Mouse (Mus musculus) neural tube, embryonic 12.5 days (tissue): Measurements from ENCODE around the gene Wscd2. TPM values are rescaled to one million over a fixed set of nuclear protein-coding genes. Genes with fewer than 3 reads are reported as not detected.

Experiments used
- ATAC-seq: fragments of 200-750 bp; cut with Nextera tagmentation; 2 replicates; pipeline ENCODE4 v1.8.0; 2017; ENCODE audit warnings: low read depth, mild to moderate bottlenecking, moderate TSS enrichment, moderate library complexity; ENCODE audit not compliant: low FRiP score
- H3K27ac ChIP-seq: fragments of 300-500 bp; sonication (generic); 2 replicates; pipeline ENCODE4 v1.5.1; 2016
- H3K27me3 ChIP-seq: fragments of 300-500 bp; sonication (generic); replicated peaks from 2 replicates; pipeline ENCODE4 v1.6.1; 2016; ENCODE audit warnings: mild to moderate bottlenecking
- H3K36me3 ChIP-seq: fragments of 300-500 bp; sonication (generic); 2 replicates; pipeline ENCODE4 v1.6.1; 2016; ENCODE audit warnings: mild to moderate bottlenecking
- H3K4me1 ChIP-seq: fragments of 300-500 bp; sonication (generic); 2 replicates; pipeline ENCODE4 v1.6.1; 2016
- H3K4me2 ChIP-seq: fragments of 300-500 bp; sonication (generic); replicated peaks from 2 replicates; pipeline ENCODE4 v1.6.1; 2016; ENCODE audit warnings: mild to moderate bottlenecking
- H3K4me3 ChIP-seq: fragments of 300-500 bp; sonication (generic); 2 replicates; pipeline ENCODE4 v1.5.1; 2016
- H3K9ac ChIP-seq: fragments of 300-500 bp; sonication (generic); 2 replicates; pipeline ENCODE4 v1.6.1; 2016; ENCODE audit warnings: mild to moderate bottlenecking
- H3K9me3 ChIP-seq: fragments of 300-500 bp; sonication (generic); 2 replicates; pipeline ENCODE4 v1.6.1; 2016; ENCODE audit warnings: mild to moderate bottlenecking
- WGBS: fragments of 180-500 bp; shearing (Covaris S2); methylation state at CpG from one replicate; pipeline ENCODE4 v1.1.7; 2016; 5-methylcytosine and 5-hydroxymethylcytosine counted together
- polyA plus RNA-seq: library from polyadenylated mRNA; unstranded; fragments of >200 nt; fragmentation: Nextera tagmentation; extraction: Ambion mirVana; gene quantifications from 2 replicates; pipeline ENCODE4 v1.2.1, GENCODE M21; 2016

Gene Wscd2
- polyA plus RNA-seq, 1 experiment from 2014 or later: 16.5 TPM

- Histone ChIP-seq H3K4me2 (0 out of 2 replicates have a peak overlapping the region, but pooled peaks have one; percentile 3), H3K27me3 (no peaks in the 10 kb centered on the region), H3K9me3 (no peaks in the 10 kb centered on the region), H3K4me1 (peaks cover 29% of the 10 kb centered on the region), H3K27ac (peak overlapping the region; percentile 43), H3K36me3 (no peaks in the 10 kb centered on the region), H3K9ac (no peak overlapping the region), H3K4me3 (no peak overlapping the region)
- 0 out of 2 replicates have a peak, but pooled peaks have one; percentile 58 for ATAC-seq
- WGBS: 15% methylated on average over 13 of the region's 13 CpGs
Observed at GRCm38 (mm10) chr5:113607941-113608431, 117.9 kb downstream of the Wscd2 start.

GRCm38 (mm10) chr5:113608511-113608910 lies 118.4 kb downstream of the Wscd2 start:
- Histone ChIP-seq H3K9me3 (no peaks in the 10 kb centered on the region), H3K27me3 (no peaks in the 10 kb centered on the region), H3K4me2 (0 out of 2 replicates have a peak overlapping the region, but pooled peaks have one; percentile 3), H3K36me3 (no peaks in the 10 kb centered on the region), H3K4me1 (peaks cover 29% of the 10 kb centered on the region), H3K27ac (no peak overlapping the region), H3K9ac (no peak overlapping the region), H3K4me3 (no peak overlapping the region)
- WGBS: 75% methylated on average over 8 of the region's 8 CpGs
- ATAC-seq: no peak

- Histone ChIP-seq H3K9me3 (no peaks in the 10 kb centered on the region), H3K27ac (no peak overlapping the region)
Observed at GRCm38 (mm10) chr5:113609891-113610290, 119.8 kb downstream of the Wscd2 start.

GRCm38 (mm10) chr5:113610490-113610889 lies 120.4 kb downstream of the Wscd2 start:
- H3K36me3 ChIP-seq: no peaks in the 10 kb centered on the region
- peaks cover 29% of the 10 kb centered on the region for H3K4me1 ChIP-seq
- H3K9me3 ChIP-seq: no peaks in the 10 kb centered on the region
- H3K4me2 ChIP-seq: no peak overlapping the region
- H3K9ac ChIP-seq: no peak overlapping the region
- no peaks in the 10 kb centered on the region for H3K27me3 ChIP-seq
- ATAC-seq: no peak
- H3K27ac ChIP-seq: no peak overlapping the region
- WGBS: 74% methylated on average over 6 of the region's 6 CpGs
- no peak overlapping the region for H3K4me3 ChIP-seq

More at GRCm38 (mm10) chr5:113609891-113610290, 119.8 kb downstream of the Wscd2 start:
- no peak overlapping the region for H3K4me2 ChIP-seq
- no peaks in the 10 kb centered on the region for H3K36me3 ChIP-seq
- H3K4me3 ChIP-seq: no peak overlapping the region
- no peak for ATAC-seq
- H3K9ac ChIP-seq: no peak overlapping the region
- 65% methylated on average over 5 of the region's 5 CpGs for WGBS
- peaks cover 29% of the 10 kb centered on the region for H3K4me1 ChIP-seq
- no peaks in the 10 kb centered on the region for H3K27me3 ChIP-seq

- Histone ChIP-seq H3K9ac (no peak overlapping the region), H3K4me2 (no peak overlapping the region), H3K9me3 (no peaks in the 10 kb centered on the region), H3K27me3 (no peaks in the 10 kb centered on the region), H3K27ac (no peak overlapping the region), H3K4me1 (peaks cover 29% of the 10 kb centered on the region), H3K4me3 (no peak overlapping the region), H3K36me3 (no peaks in the 10 kb centered on the region)
- ATAC-seq: no peak
- WGBS: 85% methylated on average over 6 of the region's 6 CpGs
Observed at GRCm38 (mm10) chr5:113611131-113611530, 121.0 kb downstream of the Wscd2 start.

GRCm38 (mm10) chr5:113611771-113612233 lies 121.7 kb downstream of the Wscd2 start:
- Histone ChIP-seq H3K36me3 (no peaks in the 10 kb centered on the region), H3K9me3 (no peaks in the 10 kb centered on the region), H3K27me3 (no peaks in the 10 kb centered on the region), H3K9ac (no peak overlapping the region), H3K4me2 (no peak overlapping the region), H3K27ac (no peak overlapping the region), H3K4me1 (peaks cover 29% of the 10 kb centered on the region), H3K4me3 (no peak overlapping the region)
- ATAC-seq: no peak
- 74% methylated on average over 12 of the region's 12 CpGs for WGBS

GRCm38 (mm10) chr5:113618716-113619115 lies 128.6 kb downstream of the Wscd2 start:
- no peaks in the 10 kb centered on the region for H3K27me3 ChIP-seq
- ATAC-seq: no peak
- no peak overlapping the region for H3K27ac ChIP-seq
- no peak overlapping the region for H3K9ac ChIP-seq
- H3K36me3 ChIP-seq: no peaks in the 10 kb centered on the region
- H3K4me1 ChIP-seq: peaks cover 13% of the 10 kb centered on the region
- no peak overlapping the region for H3K4me2 ChIP-seq
- WGBS: 85% methylated on average over 4 of the region's 4 CpGs
- no peaks in the 10 kb centered on the region for H3K9me3 ChIP-seq
- no peak overlapping the region for H3K4me3 ChIP-seq

- no peak for ATAC-seq
- 76% methylated on average over 1 of the region's 1 CpGs for WGBS
- Histone ChIP-seq H3K4me3 (no peak overlapping the region), H3K27ac (no peak overlapping the region), H3K4me2 (no peak overlapping the region), H3K36me3 (no peaks in the 10 kb centered on the region), H3K9ac (no peak overlapping the region), H3K9me3 (no peaks in the 10 kb centered on the region), H3K4me1 (peaks cover 13% of the 10 kb centered on the region), H3K27me3 (no peaks in the 10 kb centered on the region)
Observed at GRCm38 (mm10) chr5:113619151-113619550, 129.0 kb downstream of the Wscd2 start.

GRCm38 (mm10) chr5:113620130-113620716 lies 130.1 kb downstream of the Wscd2 start:
- H3K36me3 ChIP-seq: no peaks in the 10 kb centered on the region
- ATAC-seq: no peak
- H3K4me1 ChIP-seq: peaks cover 13% of the 10 kb centered on the region
- H3K9me3 ChIP-seq: no peaks in the 10 kb centered on the region
- no peak overlapping the region for H3K4me3 ChIP-seq
- no peak overlapping the region for H3K4me2 ChIP-seq
- H3K27me3 ChIP-seq: no peaks in the 10 kb centered on the region
- WGBS: 65% methylated on average over 16 of the region's 16 CpGs
- H3K27ac ChIP-seq: no peak overlapping the region
- H3K9ac ChIP-seq: no peak overlapping the region

- WGBS: 84% methylated on average over 7 of the region's 7 CpGs
- Histone ChIP-seq H3K9ac (no peak overlapping the region), H3K27me3 (no peaks in the 10 kb centered on the region), H3K4me2 (no peak overlapping the region), H3K9me3 (no peaks in the 10 kb centered on the region), H3K4me1 (peaks cover 13% of the 10 kb centered on the region), H3K27ac (no peak overlapping the region), H3K36me3 (no peaks in the 10 kb centered on the region), H3K4me3 (no peak overlapping the region)
- no peak for ATAC-seq
Observed at GRCm38 (mm10) chr5:113620999-113621398, 130.9 kb downstream of the Wscd2 start.

- Histone ChIP-seq H3K4me2 (no peak overlapping the region), H3K27ac (no peak overlapping the region), H3K9me3 (no peaks in the 10 kb centered on the region), H3K36me3 (no peaks in the 10 kb centered on the region), H3K4me1 (peaks cover 13% of the 10 kb centered on the region), H3K27me3 (no peaks in the 10 kb centered on the region), H3K9ac (no peak overlapping the region), H3K4me3 (no peak overlapping the region)
- ATAC-seq: no peak
- 26% methylated on average over 1 of the region's 2 CpGs for WGBS
Observed at GRCm38 (mm10) chr5:113623052-113623451, 132.9 kb downstream of the Wscd2 start.

GRCm38 (mm10) chr5:113625068-113625467 lies 134.9 kb downstream of the Wscd2 start:
- Histone ChIP-seq H3K27ac (no peak overlapping the region), H3K36me3 (no peaks in the 10 kb centered on the region), H3K4me2 (no peak overlapping the region), H3K9ac (no peak overlapping the region), H3K9me3 (no peaks in the 10 kb centered on the region), H3K27me3 (no peaks in the 10 kb centered on the region), H3K4me3 (no peak overlapping the region), H3K4me1 (peaks cover 12% of the 10 kb centered on the region)
- ATAC-seq: no peak
- 91% methylated on average over 4 of the region's 4 CpGs for WGBS

- H3K4me2 ChIP-seq: no peak overlapping the region
- H3K9me3 ChIP-seq: no peaks in the 10 kb centered on the region
- no peak for ATAC-seq
- H3K4me3 ChIP-seq: no peak overlapping the region
- 87% methylated on average over 8 of the region's 8 CpGs for WGBS
- H3K36me3 ChIP-seq: no peaks in the 10 kb centered on the region
- no peak overlapping the region for H3K27ac ChIP-seq
- no peak overlapping the region for H3K9ac ChIP-seq
- H3K27me3 ChIP-seq: no peaks in the 10 kb centered on the region
- H3K4me1 ChIP-seq: peaks cover 5% of the 10 kb centered on the region; the same call in 1 of the 2 replicates
Observed at GRCm38 (mm10) chr5:113626352-113626751, 136.2 kb downstream of the Wscd2 start.
